Mouse (Mus musculus) megakaryocyte, embryonic 14.5 days (primary cell): ENCODE measurements at regions not wholly inside any gene's neighbourhood (a gene's known extent, or its start where the extent isn't known, plus 50 kb on each side); places are given as distances from the start of the nearest gene placed in this dataset.

Experiments used
- H3K27me3 ChIP-seq: replicated peaks from 2 replicates; pipeline ENCODE3; 2012; ENCODE audit warnings: inconsistent platforms
- H3K36me3 ChIP-seq: replicated peaks from 2 replicates; pipeline ENCODE3; 2012; ENCODE audit warnings: low read length, inconsistent platforms, mixed read lengths
- H3K4me1 ChIP-seq: 2 replicates; pipeline ENCODE4 v1.6.1; 2012; ENCODE audit warnings: inconsistent platforms
- H3K4me3 ChIP-seq: replicated peaks from 2 replicates; pipeline ENCODE3; 2012; ENCODE audit warnings: moderate library complexity, mild to moderate bottlenecking, inconsistent platforms
- H3K9me3 ChIP-seq: 2 replicates; pipeline ENCODE4 v1.6.1; 2012; ENCODE audit warnings: inconsistent platforms
- FLI1 ChIP-seq: IDR thresholded peaks from 2 replicates; pipeline ENCODE4 v1.6.1; 2012; ENCODE audit warnings: low read length, inconsistent platforms, mixed read lengths
- GATA1 ChIP-seq: IDR thresholded peaks from 3 replicates; pipeline ENCODE4 v1.6.1; 2012; ENCODE audit warnings: mixed read lengths, low read length, inconsistent platforms, borderline replicate concordance

GRCm38 (mm10) chr10:111558675-111559340 is 52.7 kb downstream of the Phlda1 start:
- Histone ChIP-seq H3K9me3 (peaks cover 9% of the 10 kb centered on the region), H3K4me3 (no peak overlapping the region), H3K27me3 (no peaks in the 10 kb centered on the region), H3K4me1 (peaks cover 73% of the 10 kb centered on the region), H3K36me3 (peaks cover 8% of the 10 kb centered on the region)
- TF ChIP-seq FLI1, result no peak
- TF ChIP-seq GATA1, result no peak

GRCm38 (mm10) chr10:111559341-111560246 is 53.5 kb downstream of the Phlda1 start:
- Histone ChIP-seq H3K36me3 (peaks cover 8% of the 10 kb centered on the region), H3K27me3 (no peaks in the 10 kb centered on the region), H3K4me3 (no peak overlapping the region), H3K9me3 (peaks cover 9% of the 10 kb centered on the region), H3K4me1 (peaks cover 75% of the 10 kb centered on the region)
- no peak for TF ChIP-seq GATA1
- TF ChIP-seq FLI1, result no peak

- Histone ChIP-seq H3K4me3 (no peak overlapping the region), H3K27me3 (no peaks in the 10 kb centered on the region), H3K4me1 (peaks cover 54% of the 10 kb centered on the region), H3K36me3 (peaks cover 4% of the 10 kb centered on the region), H3K9me3 (peaks cover 10% of the 10 kb centered on the region)
- TF ChIP-seq FLI1, result no peak
- no peak for TF ChIP-seq GATA1
These were observed 56.5 kb downstream of the Phlda1 start for GRCm38 (mm10) chr10:111562628-111563027.

- H3K9me3 ChIP-seq, result peaks cover 10% of the 10 kb centered on the region
- peaks cover 40% of the 10 kb centered on the region for H3K4me1 ChIP-seq
- no peaks in the 10 kb centered on the region for H3K27me3 ChIP-seq
- H3K4me3 ChIP-seq, result no peak overlapping the region
- H3K36me3 ChIP-seq, result peaks cover 4% of the 10 kb centered on the region
- TF ChIP-seq GATA1 (no peak), FLI1 (no peak)
These were observed 60.8 kb downstream of the Phlda1 start for GRCm38 (mm10) chr10:111566873-111567381.

- peaks cover 31% of the 10 kb centered on the region for H3K4me1 ChIP-seq
- peaks cover 9% of the 10 kb centered on the region for H3K36me3 ChIP-seq
- no peak for TF ChIP-seq GATA1
- no peak for TF ChIP-seq FLI1
- H3K27me3 ChIP-seq, result no peaks in the 10 kb centered on the region
- H3K9me3 ChIP-seq, result peaks cover 19% of the 10 kb centered on the region
- no peak overlapping the region for H3K4me3 ChIP-seq
These were observed 64.6 kb downstream of the Phlda1 start for GRCm38 (mm10) chr10:111570501-111571258.

- H3K4me3 ChIP-seq, result no peak overlapping the region
- no peaks in the 10 kb centered on the region for H3K27me3 ChIP-seq
- peaks cover 9% of the 10 kb centered on the region for H3K9me3 ChIP-seq
These were observed 68.1 kb downstream of the Phlda1 start for GRCm38 (mm10) chr10:111574231-111574630.

GRCm38 (mm10) chr10:111574812-111575211 is 68.7 kb downstream of the Phlda1 start:
- Histone ChIP-seq H3K9me3 (peaks cover 9% of the 10 kb centered on the region), H3K4me3 (no peak overlapping the region), H3K27me3 (no peaks in the 10 kb centered on the region), H3K36me3 (peaks cover 5% of the 10 kb centered on the region), H3K4me1 (peaks cover 67% of the 10 kb centered on the region)
- TF ChIP-seq GATA1 (no peak), FLI1 (no peak)

More at GRCm38 (mm10) chr10:111574231-111574630, 68.1 kb downstream of the Phlda1 start:
- peaks cover 5% of the 10 kb centered on the region for H3K36me3 ChIP-seq
- TF ChIP-seq FLI1 (no peak), GATA1 (no peak)
- peaks cover 64% of the 10 kb centered on the region for H3K4me1 ChIP-seq

- Histone ChIP-seq H3K27me3 (no peaks in the 10 kb centered on the region), H3K36me3 (peaks cover 5% of the 10 kb centered on the region), H3K9me3 (peaks cover 9% of the 10 kb centered on the region), H3K4me1 (peaks cover 71% of the 10 kb centered on the region), H3K4me3 (no peak overlapping the region)
- TF ChIP-seq GATA1 (no peak), FLI1 (no peak)
These were observed 69.2 kb downstream of the Phlda1 start for GRCm38 (mm10) chr10:111575256-111575655.

- H3K9me3 ChIP-seq, result peaks cover 9% of the 10 kb centered on the region
- H3K4me3 ChIP-seq, result peak overlapping the region; percentile 82
- H3K27me3 ChIP-seq, result no peaks in the 10 kb centered on the region
- no peak for TF ChIP-seq FLI1
- peak; percentile 95 for TF ChIP-seq GATA1
- peaks cover 5% of the 10 kb centered on the region for H3K36me3 ChIP-seq
- peaks cover 72% of the 10 kb centered on the region for H3K4me1 ChIP-seq
These were observed 69.8 kb downstream of the Phlda1 start for GRCm38 (mm10) chr10:111575926-111576325.

GRCm38 (mm10) chr10:111576395-111577069 is 70.4 kb downstream of the Phlda1 start:
- H3K27me3 ChIP-seq, result no peaks in the 10 kb centered on the region
- peaks cover 76% of the 10 kb centered on the region for H3K4me1 ChIP-seq
- TF ChIP-seq FLI1, result no peak
- TF ChIP-seq GATA1, result no peak
- peaks cover 5% of the 10 kb centered on the region for H3K36me3 ChIP-seq
- H3K9me3 ChIP-seq, result peaks cover 9% of the 10 kb centered on the region
- H3K4me3 ChIP-seq, result peak overlapping the region; percentile 69
